Mouse (Mus musculus): ENCODE measurements around the gene Slc16a4. TPM values are rescaled to one million over a fixed set of nuclear protein-coding genes. Genes with fewer than 3 reads are reported as not detected.
A peak's percentile ranks its signal among the peaks of the same experiment; 100 is the strongest.

Gene Slc16a4
- under 1 TPM; 0.50 to 0.51 TPM for total RNA-seq (2021)
- long read RNA-seq, experiment 1 = 0 reads
- long read RNA-seq, experiment 2 = 0 reads

DNA sequence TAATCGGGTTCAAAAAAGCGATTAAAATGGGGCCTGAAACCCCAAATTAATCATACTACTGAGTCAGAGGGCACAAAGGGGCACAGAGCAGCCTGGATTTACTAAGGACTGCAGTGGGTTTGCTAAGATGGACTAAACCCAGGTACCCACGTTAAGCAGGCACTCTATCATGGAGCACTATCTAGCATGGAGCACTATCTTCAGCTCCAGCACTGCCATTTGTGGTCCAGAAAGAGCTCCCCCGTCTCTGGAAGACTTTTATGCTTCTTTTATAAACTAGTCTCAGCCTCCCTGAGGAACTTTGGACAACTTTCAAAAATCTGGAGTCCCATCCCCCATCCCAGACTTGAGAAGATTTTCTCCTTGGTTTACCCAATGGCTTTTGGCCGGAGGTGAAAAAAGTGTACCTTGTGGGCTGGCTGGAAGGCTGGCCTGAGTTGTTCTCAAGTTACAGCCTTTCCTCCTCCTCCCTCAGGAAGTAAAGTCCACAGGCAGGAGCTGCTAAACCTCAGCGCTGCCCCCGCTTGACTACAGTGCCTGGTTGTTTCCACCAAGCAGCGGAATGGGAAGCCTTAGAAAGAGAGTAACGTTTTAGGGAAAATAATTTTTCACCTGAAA lies at the start of gene Slc16a4:
Gene Slc16a4 (plus strand): TSS at position 467 of the 618 bp plus-strand sequence.
- peak; percentile 20 to 36 for DNase-seq

DNA sequence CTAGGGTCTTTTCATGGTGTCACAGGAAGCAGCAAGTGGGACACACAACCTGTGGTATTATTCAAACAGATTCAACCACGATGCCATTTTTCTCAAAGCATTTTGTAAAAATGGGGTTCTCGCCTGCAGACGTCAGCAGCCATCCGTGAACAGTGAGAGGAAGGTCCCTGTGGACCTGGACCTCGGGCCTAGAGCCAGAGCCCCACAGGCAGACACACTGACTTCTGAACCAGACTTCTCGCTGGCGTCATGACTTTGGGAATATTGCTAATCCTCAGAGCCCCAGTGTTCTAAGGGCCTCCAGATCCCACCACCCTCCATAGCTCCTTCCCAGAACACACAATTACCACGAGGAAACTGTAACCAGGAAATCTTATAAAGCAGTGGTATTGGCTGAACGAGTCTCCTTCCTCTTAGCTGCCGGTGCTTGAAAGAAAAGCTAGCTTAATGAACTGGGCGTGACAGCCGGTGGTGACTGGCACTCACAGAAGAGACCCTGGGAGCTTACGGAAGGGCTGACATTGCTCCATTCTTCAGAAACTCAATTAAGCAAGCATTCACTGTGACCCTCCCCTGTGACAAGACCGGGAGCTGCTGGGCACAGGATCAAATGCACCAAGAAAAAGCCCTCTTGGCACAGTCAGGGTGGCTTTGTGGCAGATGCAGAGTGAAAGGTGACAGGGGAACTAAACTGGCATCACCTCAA lies 49.5 kb upstream of the Slc16a4 start:
- no peak for DNase-seq

DNA sequence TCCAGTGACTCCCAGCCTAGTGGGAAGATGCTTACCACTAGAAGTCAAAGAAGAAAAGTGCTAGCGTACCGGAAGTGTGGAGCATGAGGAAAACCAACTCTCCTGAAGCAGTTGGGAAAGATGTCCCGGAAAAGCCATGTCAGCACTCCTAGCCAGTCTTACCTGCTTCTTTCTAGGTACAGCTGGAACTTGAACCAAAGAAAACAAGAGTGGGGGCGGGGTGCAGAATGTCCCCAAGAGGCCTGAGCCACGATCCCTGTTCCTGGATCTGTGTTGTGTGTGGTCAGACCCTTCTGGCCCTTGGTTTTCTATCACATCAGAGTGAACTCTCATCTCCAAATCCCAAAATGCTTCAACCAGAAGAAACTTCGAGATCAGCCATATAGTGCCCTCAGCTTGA lies 44.2 kb upstream of the Slc16a4 start:
- no peak for DNase-seq

DNA sequence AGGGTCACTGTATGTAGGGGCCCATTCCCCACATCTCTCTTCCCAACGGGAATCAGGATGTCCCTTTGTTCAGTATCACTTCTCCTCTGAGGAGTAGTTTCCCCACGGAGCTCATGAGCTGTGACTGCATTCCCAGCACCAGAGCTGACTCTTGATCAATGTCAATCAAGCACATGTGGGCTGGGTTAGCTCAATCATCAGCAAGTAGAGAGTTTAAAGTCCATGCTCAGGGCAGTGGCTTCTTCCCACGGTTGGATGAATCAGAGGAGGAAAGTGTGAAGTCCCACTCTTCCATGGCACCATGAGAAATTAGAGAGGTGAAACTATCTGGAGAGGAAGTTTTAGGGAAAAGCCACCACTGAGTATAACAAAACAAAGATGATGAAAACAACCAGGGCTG lies 42.0 kb upstream of the Slc16a4 start:
- no peak for DNase-seq

DNA sequence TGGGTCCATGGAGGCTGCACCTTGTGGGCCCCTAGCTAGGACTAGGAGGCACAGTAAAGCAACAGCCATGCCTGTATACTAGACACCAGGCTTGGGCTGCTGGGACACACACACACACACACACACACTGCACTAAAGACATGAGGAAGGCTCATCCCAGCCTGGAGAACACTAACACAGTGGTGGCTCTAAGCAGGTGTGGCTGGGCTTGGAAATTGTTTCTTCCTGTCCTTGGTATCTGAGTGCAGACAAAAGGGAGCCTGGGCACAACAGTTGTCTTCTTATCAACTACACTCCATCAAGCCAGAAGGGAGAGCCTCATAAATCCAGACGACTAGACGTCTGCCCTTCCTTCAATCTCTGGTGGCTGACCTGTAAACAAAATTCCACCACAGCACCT lies 40.7 kb upstream of the Slc16a4 start:
- DNase-seq = no peak

- peak in 1 of 2 experiments; percentile 58 for DNase-seq
These were observed 39.0 kb upstream of the Slc16a4 start for GRCm38 (mm10) chr3:107252035-107252434.

GRCm38 (mm10) chr3:107253925-107254324 lies 37.1 kb upstream of the Slc16a4 start:
- DNase-seq = no peak

GRCm38 (mm10) chr3:107255992-107256391 lies 35.0 kb upstream of the Slc16a4 start:
- DNase-seq = no peak

GRCm38 (mm10) chr3:107256724-107257123 lies 34.3 kb upstream of the Slc16a4 start:
- no peak for DNase-seq

- DNase-seq = no peak
These were observed 33.1 kb upstream of the Slc16a4 start for GRCm38 (mm10) chr3:107257924-107258323.

DNA sequence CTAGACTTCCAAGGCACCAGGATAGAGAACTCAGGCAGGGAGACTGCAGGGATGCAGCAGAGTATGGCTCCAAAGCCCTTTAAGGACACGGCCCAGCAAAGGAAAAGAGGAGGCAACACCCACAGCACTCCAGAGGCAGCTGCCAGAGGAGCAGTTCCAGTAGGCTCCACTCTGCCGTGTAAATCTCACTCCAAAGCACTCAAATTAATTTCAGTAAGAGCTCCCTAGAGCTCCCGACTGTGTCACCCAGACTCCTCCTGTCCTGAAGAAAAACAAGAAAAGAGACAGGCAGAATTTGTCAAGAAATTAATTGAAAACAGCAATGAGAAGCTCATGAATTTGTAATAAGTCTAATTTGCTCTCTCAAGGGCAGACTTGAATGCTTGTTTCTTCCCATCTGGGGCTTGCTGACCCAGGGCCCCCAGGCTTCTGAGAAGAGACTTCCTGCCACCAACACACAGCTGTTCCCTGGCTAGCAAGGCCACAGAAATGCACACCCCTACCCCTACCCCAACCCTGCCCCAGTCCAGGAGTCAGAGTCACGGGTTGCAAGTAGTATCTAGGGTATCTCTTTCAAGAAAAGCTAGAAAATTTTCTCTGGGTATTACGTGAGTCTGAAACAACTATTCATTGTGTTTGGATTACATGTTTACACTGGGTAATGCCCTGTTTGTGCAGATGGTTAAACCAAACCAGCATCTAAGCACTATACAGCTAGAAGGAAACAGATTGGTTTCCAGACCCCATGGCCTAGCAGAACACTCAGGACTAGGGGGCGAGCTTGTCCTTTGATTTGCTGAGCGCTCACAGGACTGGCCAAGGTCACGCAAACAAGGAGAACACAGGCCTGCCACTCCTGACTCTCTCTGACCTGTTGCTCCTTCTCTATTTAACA lies 29.8 kb upstream of the Slc16a4 start:
- peak; percentile 52 to 55 for DNase-seq

GRCm38 (mm10) chr3:107261851-107262165 lies 29.2 kb upstream of the Slc16a4 start:
- DNase-seq = peak in 1 of 2 experiments; percentile 49

GRCm38 (mm10) chr3:107266814-107267345 lies 24.1 kb upstream of the Slc16a4 start:
- no peak for DNase-seq

- DNase-seq = no peak
These were observed 18.6 kb upstream of the Slc16a4 start for GRCm38 (mm10) chr3:107272433-107272832.

DNA sequence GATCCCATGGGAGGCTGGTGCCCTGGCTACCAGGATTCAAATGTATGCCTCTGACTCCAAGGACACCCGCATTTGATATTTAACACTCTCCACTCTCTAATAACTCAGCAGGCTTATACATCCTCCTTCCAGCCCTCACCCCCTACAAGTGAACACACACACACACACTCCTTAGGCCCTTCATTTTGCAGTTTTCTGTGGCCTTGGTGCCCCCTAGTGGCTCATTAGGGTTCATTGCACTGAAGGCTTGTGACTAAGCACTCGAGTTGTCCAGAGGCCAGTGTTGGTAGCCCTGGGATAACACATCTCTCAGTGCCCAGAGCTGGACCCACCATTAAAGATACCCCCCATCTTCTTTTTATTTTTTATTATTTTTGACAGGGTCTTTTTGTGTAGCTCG lies 17.2 kb upstream of the Slc16a4 start:
- DNase-seq = peak; percentile 68 to 80

DNA sequence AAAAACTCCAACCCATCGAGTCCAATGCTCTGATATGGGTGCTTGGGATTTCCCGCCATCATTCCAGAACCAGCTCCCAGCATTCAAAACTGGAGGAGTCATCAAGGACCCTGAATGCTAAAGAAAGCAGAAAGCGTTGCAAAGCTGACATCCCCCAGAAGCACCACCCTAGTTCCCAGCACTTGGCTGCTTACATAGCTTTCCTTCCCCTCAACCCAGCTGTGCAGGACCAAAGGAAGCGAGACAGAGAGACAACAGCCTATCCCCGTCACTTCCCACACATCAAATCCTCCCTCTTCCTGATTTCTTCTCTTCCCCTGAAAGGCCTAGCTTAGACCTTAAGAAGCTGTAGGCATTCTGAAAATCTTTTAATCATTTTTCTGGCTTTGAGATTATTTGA lies 15.7 kb upstream of the Slc16a4 start:
- peak in 1 of 2 experiments; percentile 18 for DNase-seq

- no peak for DNase-seq
These were observed 15.0 kb upstream of the Slc16a4 start for GRCm38 (mm10) chr3:107275996-107276395.

GRCm38 (mm10) chr3:107276626-107277025 lies 14.4 kb upstream of the Slc16a4 start:
- DNase-seq = no peak

GRCm38 (mm10) chr3:107278479-107279269 lies 12.4 kb upstream of the Slc16a4 start, which contains the start of gene Lamtor5:
Lamtor5 (plus strand) TSS chr3:107278858.
- DNase-seq = peak; percentile 92 to 96

DNA sequence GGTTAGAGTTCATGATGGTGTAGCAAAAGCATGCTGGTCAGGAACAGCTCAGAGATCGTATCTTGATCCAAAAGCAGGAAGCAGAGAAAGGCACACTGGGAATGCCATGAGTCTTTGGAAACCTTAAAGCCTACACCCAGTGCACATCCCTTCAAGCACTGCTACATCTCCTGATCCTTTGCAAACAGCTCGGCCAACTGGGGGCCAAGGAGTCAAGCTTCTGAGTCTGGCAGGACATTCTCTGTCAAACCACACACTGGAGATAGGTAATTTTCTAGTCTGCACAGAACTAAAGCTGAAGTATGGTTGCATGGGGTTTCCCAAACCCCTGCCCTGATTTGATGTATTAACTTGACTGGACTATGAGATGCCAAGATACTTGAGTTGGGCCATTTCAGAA lies 4.9 kb upstream of the Slc16a4 start:
- DNase-seq = no peak

- no peak for DNase-seq
These were observed 3.7 kb upstream of the Slc16a4 start for GRCm38 (mm10) chr3:107287346-107287745.

Measured in heart, adult 18-20 months (tissue).